Mouse (Mus musculus) layer of hippocampus, postnatal 10 days (tissue): ENCODE measurements around the gene Ezh1. TPM values are rescaled to one million over a fixed set of nuclear protein-coding genes. Genes with fewer than 3 reads are reported as not detected.

Experiments
- DNase-seq, 2 experiments: peaks; one replicate each; pipeline ENCODE4 v3.0.0; 2021; ENCODE audit warnings: low spot score in 2 of 2
- total RNA-seq, 2 experiments: library from RNA; stranded (reverse); gene quantifications; 2 replicates each; pipeline ENCODE4 v1.2.3; 2021

Ezh1 gene
- total RNA-seq, 2 experiments from 2014 or later, result 27.9 to 30.9 TPM

GRCm38 (mm10) chr11:101218436-101219055 lies 7.7 kb downstream of the Ezh1 start:
- DNase-seq, result no peak

GRCm38 (mm10) chr11:101216936-101217335 lies 9.3 kb downstream of the Ezh1 start:
- no peak for DNase-seq

- peak; percentile 18 to 20 for DNase-seq
These were observed 14.3 kb downstream of the Ezh1 start for GRCm38 (mm10) chr11:101211970-101212369.

GRCm38 (mm10) chr11:101200986-101201385 lies 25.3 kb downstream of the Ezh1 start:
- DNase-seq, result peak in 1 of 2 experiments; percentile 66

- DNase-seq, result no peak
These were observed 26.7 kb downstream of the Ezh1 start for GRCm38 (mm10) chr11:101199555-101199954.

GRCm38 (mm10) chr11:101196175-101196574 lies 30.1 kb downstream of the Ezh1 start:
- DNase-seq, result no peak

- DNase-seq, result no peak
These were observed 30.7 kb downstream of the Ezh1 start for GRCm38 (mm10) chr11:101195571-101195970.

GRCm38 (mm10) chr11:101195101-101195500 lies 31.2 kb downstream of the Ezh1 start:
- DNase-seq, result no peak

- DNase-seq, result no peak
These were observed 31.6 kb downstream of the Ezh1 start for GRCm38 (mm10) chr11:101194643-101195042.

GRCm38 (mm10) chr11:101194137-101194536 lies 32.1 kb downstream of the Ezh1 start:
- no peak for DNase-seq

GRCm38 (mm10) chr11:101193076-101193475 lies 33.2 kb downstream of the Ezh1 start:
- no peak for DNase-seq

GRCm38 (mm10) chr11:101192646-101193045 lies 33.6 kb downstream of the Ezh1 start:
- no peak for DNase-seq

GRCm38 (mm10) chr11:101191919-101192470 lies 34.3 kb downstream of the Ezh1 start:
- DNase-seq, result no peak

- no peak for DNase-seq
These were observed 35.1 kb downstream of the Ezh1 start for GRCm38 (mm10) chr11:101190913-101191907.

- DNase-seq, result no peak
These were observed 35.9 kb downstream of the Ezh1 start for GRCm38 (mm10) chr11:101190181-101190912.

GRCm38 (mm10) chr11:101189495-101190180 lies 36.6 kb downstream of the Ezh1 start:
- peak; percentile 55 to 67 for DNase-seq

- DNase-seq, result no peak
These were observed 38.0 kb downstream of the Ezh1 start for GRCm38 (mm10) chr11:101188166-101188805.

- DNase-seq, result no peak
These were observed 38.7 kb downstream of the Ezh1 start for GRCm38 (mm10) chr11:101187541-101187940.

GRCm38 (mm10) chr11:101186526-101187247 lies 39.6 kb downstream of the Ezh1 start:
- no peak for DNase-seq
